Mouse (Mus musculus) brown adipose tissue, adult 24 weeks (tissue): ENCODE measurements around the gene Olfr3. TPM values are rescaled to one million over a fixed set of nuclear protein-coding genes. Genes with fewer than 3 reads are reported as not detected.

ENCODE experiments used
- H3K27ac ChIP-seq: fragments of 200-500 bp; replicated peaks from 2 replicates; pipeline ENCODE4 v1.5.1; 2012; ENCODE audit warnings: low read depth, mild to moderate bottlenecking, low read length
- H3K4me1 ChIP-seq: fragments of 200-500 bp; 2 replicates; pipeline ENCODE4 v1.6.1; 2012; ENCODE audit warnings: low read length, mixed read lengths; ENCODE audit not compliant: control insufficient read depth, insufficient read depth, insufficient read length
- H3K4me3 ChIP-seq: fragments of 200-500 bp; 2 replicates; pipeline ENCODE4 v1.5.1; 2012; ENCODE audit warnings: low read depth, mild to moderate bottlenecking, low read length, moderate library complexity; ENCODE audit not compliant: insufficient read depth
- polyA plus RNA-seq: library from polyadenylated mRNA; stranded (reverse); fragments of >200 nt; gene quantifications from 2 replicates; pipeline ENCODE4 v1.2.4, GENCODE M21; 2012; ENCODE audit not compliant: missing spikeins, insufficient read depth, insufficient read length

Olfr3 gene
- polyA plus RNA-seq = not detected in 2 replicates

GRCm38 (mm10) chr2:36816932-36817331, at the start of gene Olfr3:
Gene Olfr3, minus strand, starts transcription at chr2:36817032.
- H3K4me3 ChIP-seq = no peak within 1 kb of the TSS
- no peaks in the 10 kb centered on the region for H3K4me1 ChIP-seq
- no peak within 1 kb of the TSS for H3K27ac ChIP-seq

GRCm38 (mm10) chr2:36862560-36862959, 45.7 kb upstream of the Olfr3 start, which contains the start of gene Olfr351:
Gene Olfr351, minus strand, starts transcription at chr2:36862660.
- Histone ChIP-seq H3K4me3 (no peak within 1 kb of the TSS), H3K27ac (no peak within 1 kb of the TSS), H3K4me1 (no peaks in the 10 kb centered on the region)

- Histone ChIP-seq H3K4me1 (no peaks in the 10 kb centered on the region), H3K27ac (no peak within 1 kb of the TSS), H3K4me3 (no peak within 1 kb of the TSS)
These were observed 29.2 kb upstream of the Olfr3 start, which contains the start of gene Olfr350 for GRCm38 (mm10) chr2:36846010-36846409. Gene Olfr350, plus strand, starts transcription at chr2:36846310.

GRCm38 (mm10) chr2:36790238-36790637, 26.6 kb downstream of the Olfr3 start, which contains the start of gene Olfr50:
Gene Olfr50, plus strand, starts transcription at chr2:36790538.
- Histone ChIP-seq H3K27ac (no peak within 1 kb of the TSS), H3K4me3 (no peak within 1 kb of the TSS), H3K4me1 (no peaks in the 10 kb centered on the region)

DNA sequence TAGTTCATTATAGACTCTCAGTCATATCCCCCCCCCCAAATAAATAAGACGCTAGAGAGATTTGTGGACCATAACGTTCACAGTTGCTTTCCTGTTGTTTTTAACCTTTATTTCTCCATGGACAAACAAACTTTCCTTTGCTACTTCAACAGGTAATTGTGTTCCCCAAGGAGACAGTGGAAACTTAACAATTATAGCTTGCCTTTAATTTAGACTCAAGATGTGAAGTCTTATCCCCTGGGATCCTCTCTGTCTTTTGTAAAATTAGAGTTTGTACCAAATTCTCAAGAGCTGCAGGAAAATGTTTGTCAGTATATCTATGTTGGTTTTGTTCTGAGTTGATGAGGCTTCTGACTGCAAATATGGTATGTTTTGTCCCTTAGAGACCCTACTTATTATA, 32.9 kb downstream of the Olfr3 start, which contains the start of gene Olfr348:
Olfr348 (plus strand) TSS at position 301 of the 400 bp plus-strand sequence.
- Histone ChIP-seq H3K4me3 (no peak within 1 kb of the TSS), H3K4me1 (no peaks in the 10 kb centered on the region)

More for the DNA sequence above, 32.9 kb downstream of the Olfr3 start, which contains the start of gene Olfr348:
- H3K27ac ChIP-seq = no peak within 1 kb of the TSS

Other genes with a start within 250 kb of the Olfr3 start
- not detected in 2 replicates for gene Olfr345, start 177.0 kb downstream of the Olfr3 start, polyA plus RNA-seq
- not detected in 2 replicates for gene Olfr346, start 131.2 kb downstream of the Olfr3 start, polyA plus RNA-seq
- gene Olfr347, start 85.1 kb downstream of the Olfr3 start, polyA plus RNA-seq = not detected in 2 replicates
- gene Olfr348, start 32.8 kb downstream of the Olfr3 start, polyA plus RNA-seq = not detected in 2 replicates
- not detected in 2 replicates for gene Olfr50, start 26.5 kb downstream of the Olfr3 start, polyA plus RNA-seq
- not detected in 2 replicates for gene Olfr350, start 29.3 kb upstream of the Olfr3 start, polyA plus RNA-seq
- gene Olfr351, start 45.6 kb upstream of the Olfr3 start, polyA plus RNA-seq = not detected in 2 replicates
- not detected in 2 replicates for gene Olfr352, start 51.4 kb upstream of the Olfr3 start, polyA plus RNA-seq
- gene Olfr353, start 75.9 kb upstream of the Olfr3 start, polyA plus RNA-seq = not detected in 2 replicates
- gene Olfr354, start 88.6 kb upstream of the Olfr3 start, polyA plus RNA-seq = not detected in 2 replicates
- not detected in 2 replicates for gene Olfr355, start 111.9 kb upstream of the Olfr3 start, polyA plus RNA-seq
- not detected in 2 replicates for gene Olfr356, start 120.1 kb upstream of the Olfr3 start, polyA plus RNA-seq
- gene Olfr357, start 176.8 kb upstream of the Olfr3 start, polyA plus RNA-seq = not detected in 2 replicates
- gene Olfr358, start 192.3 kb upstream of the Olfr3 start, polyA plus RNA-seq = not detected in 2 replicates
- not detected in 2 replicates for gene Olfr360, start 248.7 kb upstream of the Olfr3 start, polyA plus RNA-seq